Mouse (Mus musculus): ENCODE measurements around the gene Ptprt.
A peak's percentile ranks its signal among the peaks of the same experiment; 100 is the strongest.

The Ptprt gene

DNA sequence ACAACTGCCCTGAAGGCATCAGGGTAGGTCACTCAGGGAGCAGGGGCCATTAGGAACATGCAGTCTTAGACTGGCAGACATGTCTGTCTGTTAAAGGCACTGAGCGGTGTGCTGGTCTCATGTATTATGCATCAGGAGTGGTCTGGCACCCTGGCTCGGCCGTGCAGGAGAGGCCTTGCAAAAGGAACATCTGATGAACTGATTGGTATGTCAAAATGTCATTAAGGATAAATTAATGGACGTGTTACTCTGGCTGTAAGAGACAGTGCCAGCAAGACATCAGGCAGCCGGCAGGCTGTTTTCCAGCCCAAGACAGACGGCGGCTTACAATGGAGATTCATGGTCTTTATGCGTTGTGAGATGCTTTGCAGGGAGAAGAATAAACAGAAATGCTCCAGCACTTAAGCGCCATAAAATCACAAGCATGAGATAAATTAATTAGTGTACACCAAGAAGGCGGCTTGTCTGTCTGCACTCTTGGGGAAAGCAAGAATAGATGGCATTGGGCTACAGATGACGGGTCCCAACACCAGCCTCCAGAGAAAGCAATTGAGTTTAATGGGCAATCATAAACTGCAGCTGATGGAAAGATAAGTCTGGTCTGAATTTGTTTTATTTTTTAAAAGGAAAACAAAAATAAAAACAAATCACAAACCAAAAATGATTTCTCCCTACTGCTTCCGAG is 992.5 kb downstream of the Ptprt start:
- no peak for DNase-seq (ENCODE audit: low read depth)

DNA sequence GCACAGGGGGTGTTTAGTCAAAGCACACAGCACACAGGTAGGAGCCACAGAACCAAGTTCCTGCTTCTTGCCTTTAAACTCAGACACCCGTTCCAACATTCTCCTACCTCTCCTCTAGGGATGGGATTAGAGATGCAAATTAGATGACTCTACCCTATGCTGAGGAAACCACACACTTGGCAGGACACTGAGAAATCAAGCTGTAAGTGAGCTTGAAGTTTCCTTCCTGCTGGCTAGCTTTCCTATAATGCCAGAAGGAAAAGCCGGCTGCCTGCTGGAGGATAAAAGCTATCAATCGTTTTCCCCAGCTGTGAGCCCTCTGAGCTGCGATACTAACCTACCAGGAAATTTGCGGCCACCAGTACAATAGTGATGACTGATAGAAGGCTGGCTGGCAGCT is 999.0 kb downstream of the Ptprt start:
- no peak for DNase-seq (ENCODE audit: low read depth)

DNA sequence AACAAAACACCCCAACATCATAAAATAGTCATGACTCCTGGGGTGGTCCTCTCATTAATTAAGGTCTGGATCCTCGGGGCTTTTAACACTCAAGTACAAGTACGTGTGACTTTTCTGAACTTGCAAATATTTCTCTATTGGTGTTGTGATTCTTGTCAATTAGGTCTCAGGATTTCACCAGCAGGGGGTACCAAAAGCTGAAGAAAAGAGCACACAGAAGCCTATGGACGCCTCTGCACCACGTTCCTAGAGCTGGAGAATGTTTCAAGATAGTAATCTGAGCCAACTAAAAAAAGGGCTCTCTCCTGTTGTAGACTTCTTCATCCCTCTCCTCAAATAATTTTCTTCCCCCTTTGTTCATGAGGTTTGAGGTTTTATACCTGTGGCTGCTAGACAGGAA is 1000.1 kb downstream of the Ptprt start:
- DNase-seq (ENCODE audit: low read depth) = peak; percentile 5

DNA sequence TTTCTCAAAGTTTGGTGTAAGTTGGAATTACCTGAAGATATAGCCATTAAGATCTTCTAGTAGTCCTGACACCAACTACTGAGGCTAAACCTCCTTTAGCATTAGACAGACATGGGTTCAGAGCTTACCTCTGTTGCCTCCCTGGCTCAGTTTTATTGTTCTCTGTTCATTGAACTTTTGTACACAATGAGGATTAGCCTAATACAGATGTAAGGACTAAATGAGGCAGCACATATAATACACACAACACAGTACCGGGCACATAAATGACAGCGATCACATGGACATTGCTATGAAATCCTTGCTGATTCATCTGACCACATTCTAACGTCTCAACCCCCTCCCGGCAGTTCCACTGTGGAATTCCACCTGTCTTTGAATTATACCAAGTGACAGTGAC is 1003.9 kb downstream of the Ptprt start:
- DNase-seq (ENCODE audit: low read depth) = no peak

DNA sequence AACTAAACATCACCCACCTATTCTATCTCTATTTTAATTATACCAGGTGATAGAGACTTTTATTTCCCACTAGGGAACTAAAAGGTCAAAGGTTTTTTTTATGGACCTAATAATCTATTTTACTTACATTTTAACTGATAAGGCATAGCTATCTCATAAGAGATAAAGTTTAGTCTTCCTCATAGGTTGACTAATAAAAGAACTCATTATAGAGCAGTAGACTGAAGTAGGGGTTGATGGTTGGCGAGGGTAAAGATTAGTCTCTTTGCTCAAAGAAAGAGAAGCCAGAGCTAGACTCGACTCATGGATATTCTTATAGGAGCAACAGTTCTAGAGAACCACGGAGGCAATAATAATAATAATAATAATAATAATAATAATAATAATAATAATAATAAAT is 1004.3 kb downstream of the Ptprt start:
- DNase-seq (ENCODE audit: low read depth) = no peak

DNA sequence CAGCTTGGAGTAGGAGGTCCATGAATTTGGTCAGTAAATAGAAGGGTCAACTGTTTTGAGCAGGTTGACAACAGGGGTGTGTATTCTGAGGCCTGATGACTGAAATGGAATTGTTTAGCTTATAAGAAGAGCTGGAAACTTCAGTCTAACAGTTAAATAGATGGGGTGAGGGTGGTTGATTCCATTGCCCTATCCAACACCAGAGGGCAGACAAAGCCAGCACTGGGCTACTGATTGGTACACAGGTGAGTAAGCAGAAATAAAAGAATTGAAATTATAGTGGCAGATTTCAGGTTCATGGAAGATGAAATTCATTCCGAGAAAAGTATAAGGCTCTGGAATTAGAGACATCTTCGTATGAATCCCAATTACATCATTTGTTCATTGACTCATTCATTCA is 1020.1 kb downstream of the Ptprt start:
- DNase-seq (ENCODE audit: low read depth) = no peak

DNA sequence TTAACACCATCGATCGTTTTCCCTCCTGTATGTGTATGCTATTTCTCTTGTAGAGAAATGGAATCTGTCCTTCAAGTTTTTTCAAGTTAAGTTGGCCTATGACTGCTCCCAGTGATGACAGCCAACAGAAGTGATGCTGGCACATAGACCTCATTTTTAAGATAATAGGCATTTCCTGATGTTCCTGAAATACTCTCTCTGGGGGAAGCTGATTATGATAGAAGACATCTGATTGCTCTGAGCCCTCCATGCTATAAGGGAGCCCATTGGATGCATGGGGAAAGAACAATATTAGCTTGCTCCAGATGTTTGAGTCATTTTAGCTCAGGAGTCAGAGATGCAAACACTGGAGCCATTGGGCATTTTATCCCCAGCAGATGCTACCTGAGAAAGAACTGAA is 1026.9 kb downstream of the Ptprt start:
- no peak for DNase-seq (ENCODE audit: low read depth)

DNA sequence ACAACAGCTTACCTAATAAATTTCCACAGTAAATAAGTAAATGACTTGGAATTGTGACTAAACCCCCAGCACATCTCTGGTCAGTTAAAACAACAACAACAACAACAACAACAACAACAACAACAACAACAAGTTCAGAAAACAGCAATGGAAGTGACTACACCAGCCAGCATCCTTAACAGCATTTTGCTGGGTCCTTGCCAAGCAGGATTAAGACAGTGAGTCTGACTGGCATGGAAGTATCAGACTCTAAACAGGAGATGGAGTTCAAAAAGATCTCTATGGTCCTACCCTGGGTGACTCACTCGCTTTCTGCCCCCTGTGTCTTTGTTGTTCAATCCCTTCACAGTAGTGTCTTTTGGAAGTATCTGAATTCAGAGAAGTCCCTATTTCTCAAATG is 1035.1 kb downstream of the Ptprt start:
- DNase-seq (ENCODE audit: low read depth) = no peak

DNA sequence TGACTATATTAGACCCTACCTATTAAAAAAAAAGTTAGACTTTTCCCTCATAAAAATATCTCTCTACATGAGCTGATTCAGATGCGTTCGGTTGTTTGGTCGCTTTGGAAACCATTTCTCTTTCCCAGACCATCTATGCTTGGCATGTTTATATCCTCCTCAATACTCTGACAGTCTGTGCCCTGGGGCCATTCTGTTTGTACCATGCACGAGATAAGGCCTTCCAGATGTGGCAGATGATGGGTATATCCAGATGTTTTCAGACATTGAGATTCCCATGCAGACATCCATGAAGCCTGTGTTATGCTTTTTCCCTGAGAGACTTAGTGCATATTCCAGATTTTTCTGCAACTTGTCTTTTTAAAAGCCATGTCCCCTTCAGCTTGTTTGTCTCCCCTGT is 1052.5 kb downstream of the Ptprt start:
- DNase-seq (ENCODE audit: low read depth) = no peak

DNA sequence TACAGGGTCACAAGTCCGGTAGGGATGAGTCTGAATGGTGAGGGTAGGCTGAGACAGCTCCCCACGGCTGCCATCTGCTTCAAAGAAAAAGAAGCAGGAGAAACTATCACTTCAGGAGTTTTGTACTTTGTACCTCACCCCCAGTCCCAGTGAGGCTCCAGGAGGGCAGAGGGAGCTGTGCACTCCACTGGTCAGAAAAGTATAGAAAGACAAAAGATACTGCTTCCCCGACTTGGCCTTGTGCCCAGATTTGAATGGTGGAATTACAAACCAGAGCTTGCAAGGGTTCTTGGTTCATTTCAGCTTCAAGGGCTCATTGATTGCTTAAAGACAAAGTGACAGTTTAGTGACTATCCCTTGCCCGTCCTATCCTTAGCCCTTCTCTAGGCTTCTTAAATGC is 1053.6 kb downstream of the Ptprt start:
- peak; percentile 9 for DNase-seq (ENCODE audit: low read depth)

DNA sequence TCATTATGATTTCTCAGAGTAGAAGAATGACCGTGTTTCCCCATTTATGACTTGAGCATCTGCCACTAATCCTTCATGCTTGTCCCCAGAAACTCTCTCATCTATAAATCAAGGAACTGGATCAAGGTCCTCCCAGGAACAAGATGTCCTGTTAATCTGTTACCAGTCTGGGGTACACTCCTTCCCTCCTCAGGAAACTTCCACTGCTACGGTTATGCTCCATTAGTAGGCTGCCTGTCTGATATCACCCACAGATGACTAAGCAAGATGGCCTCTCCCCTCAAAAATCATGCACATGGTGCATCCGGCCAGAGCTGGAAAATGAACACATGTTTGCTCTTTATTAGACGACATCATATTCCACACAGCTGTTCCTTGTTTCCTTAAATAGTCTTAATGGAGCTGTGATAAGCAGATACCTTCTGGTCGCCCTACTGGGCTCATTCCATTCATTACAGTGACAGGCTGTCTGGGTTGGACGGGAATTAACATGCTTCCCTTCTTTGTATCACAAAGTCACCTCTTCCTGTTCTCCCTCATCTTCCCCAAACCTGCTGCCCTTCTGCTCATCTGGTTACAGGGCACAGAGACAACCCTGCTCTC is 1060.6 kb downstream of the Ptprt start:
- no peak for DNase-seq (ENCODE audit: low read depth)

DNA sequence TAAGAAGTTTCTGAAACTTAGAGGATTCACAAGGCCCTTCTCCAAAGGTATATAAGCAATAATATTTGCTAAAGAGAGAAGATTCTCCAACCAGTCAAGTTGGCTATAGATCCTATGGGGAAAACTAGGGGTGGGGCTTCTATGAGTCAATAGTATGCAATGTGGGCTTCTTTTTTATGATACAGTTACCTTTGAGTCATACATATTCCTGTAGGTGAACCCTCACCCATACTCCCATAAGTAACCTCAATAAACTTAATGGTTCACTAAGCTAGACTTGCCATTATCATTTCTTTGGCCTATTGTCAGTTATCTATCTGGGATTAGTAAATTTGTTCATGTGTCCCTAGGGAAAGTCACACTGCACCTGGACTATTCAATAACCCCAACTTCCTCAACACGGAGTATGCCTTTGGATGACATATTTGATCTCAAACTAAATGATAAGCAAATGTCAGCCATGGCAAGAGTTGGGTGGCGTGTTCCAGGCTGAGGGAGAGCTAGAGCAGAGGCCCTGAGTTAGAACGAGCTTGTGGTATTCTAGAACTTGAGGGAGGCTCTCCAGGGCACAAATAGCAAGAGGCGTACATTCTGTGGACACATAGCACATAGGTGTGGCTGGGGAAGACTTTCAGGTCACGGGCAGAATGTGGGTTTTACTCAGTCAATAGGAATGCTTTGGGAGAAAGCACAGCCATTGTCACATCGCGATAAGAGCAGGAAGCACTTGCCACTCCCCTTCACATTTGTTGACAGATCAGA is 1067.4 kb downstream of the Ptprt start:
- no peak for DNase-seq (ENCODE audit: low read depth)

DNA sequence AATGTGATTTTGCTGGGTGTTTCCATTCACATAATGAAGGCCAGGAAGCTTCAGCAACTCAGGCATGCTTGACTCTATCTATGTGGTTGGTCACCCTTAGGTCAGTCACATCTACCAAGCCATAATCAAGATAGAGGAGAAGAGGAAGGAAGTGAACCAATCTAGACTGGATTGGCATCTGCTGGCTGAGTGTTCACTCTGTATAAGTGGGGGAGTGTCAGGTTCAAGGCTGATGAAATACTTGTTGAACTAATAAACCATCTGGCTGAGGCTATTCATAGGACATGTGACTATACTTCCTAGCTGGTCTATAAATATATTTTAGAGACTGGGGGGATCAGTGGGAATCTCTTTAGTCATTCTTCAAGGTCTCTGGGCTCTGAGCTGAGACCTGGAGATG is 1086.5 kb downstream of the Ptprt start:
- DNase-seq (ENCODE audit: low read depth) = no peak

DNA sequence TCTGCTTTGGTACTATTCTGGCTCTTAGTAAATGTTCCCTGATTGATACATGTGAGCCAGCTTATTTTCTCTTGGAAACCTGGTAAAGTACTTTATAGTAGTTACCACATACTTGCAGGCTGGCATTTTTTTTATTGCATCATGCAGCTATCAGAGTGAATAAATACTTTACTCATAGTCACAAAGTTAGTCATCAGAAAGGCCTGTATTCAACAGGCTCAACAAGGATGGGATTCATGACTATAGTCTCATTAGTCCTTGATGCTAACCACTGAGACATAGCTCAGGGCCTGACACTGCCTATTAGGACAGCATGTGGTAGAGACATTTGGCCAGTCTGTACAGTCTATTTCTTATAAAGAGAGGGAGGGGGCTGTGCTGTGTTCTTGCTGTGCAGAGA is 1088.7 kb downstream of the Ptprt start:
- no peak for DNase-seq (ENCODE audit: low read depth)

DNA sequence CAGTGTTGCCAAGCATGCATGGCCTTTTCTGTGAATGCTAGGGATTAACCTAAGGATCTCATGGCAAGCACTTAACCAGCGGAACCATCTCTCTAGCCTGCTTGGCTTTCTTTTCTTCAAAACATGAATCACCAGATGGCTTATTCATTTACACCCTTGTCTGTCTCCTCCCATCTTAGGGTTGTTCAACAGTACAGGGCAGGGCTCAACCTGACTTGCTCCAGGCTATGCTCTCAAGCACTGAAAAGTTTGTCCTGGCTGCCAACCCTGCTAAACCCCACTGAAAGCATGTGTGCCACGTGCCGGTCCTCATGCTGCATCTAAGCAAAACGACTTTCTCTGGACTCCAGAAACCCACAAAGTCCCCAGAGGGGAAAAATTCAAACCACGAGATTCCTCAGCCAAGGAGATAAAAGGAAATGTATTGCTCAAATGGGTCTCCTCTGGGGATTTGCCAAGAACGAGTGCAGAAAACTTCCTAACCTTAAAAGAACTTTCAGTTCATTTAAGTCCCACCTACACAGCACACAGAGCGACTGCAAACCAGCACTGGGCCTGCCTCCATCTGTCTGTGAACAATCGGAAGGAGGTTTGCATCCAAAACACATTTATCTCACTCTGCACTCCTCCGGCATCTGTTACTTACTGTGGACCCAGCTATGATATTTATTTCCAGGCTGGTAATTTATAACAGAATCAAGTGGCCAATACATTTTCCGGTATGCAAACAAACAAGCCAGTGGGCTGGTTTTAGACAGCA is 1090.5 kb downstream of the Ptprt start:
- DNase-seq (ENCODE audit: low read depth) = peak; percentile 55

DNA sequence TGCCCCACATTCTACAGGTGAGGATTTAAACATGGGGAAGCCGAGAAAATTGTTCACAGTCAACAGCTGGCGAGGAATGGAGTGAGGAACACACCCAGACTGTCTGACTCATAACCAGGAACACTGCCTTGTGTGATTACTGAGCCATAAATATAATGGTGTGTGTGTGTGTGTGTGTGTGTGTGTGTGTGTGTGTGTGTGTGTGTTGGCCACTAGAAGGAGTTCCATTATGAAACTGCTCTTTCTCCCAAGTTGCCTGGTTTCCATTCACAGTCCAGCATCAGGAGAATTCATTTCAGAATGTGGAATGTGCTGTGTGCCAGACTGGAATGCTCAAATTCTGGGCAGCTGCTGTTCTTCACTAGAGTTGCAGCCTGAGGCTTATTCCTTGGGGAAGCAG is 1099.4 kb downstream of the Ptprt start:
- DNase-seq (ENCODE audit: low read depth) = no peak

DNA sequence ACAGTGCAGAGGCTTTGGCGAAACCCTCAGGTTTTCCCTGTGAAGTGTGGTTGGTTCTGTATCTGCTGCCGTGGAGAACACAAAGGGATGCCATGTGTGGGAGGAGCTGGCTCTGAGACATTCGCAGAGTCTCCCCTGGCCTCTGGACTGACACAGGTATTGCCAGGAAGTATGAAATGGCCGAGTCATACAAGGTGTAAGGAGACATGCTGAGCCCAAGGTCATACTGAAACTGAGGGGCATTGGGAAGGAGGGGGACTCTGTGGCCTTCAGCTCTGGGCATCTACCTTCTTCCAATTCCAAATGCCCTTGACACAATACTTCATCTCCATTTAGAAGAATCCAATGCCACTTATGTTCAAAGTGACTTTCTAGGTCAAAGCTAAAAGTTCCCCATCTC is 1103.1 kb downstream of the Ptprt start:
- no peak for DNase-seq (ENCODE audit: low read depth)

DNA sequence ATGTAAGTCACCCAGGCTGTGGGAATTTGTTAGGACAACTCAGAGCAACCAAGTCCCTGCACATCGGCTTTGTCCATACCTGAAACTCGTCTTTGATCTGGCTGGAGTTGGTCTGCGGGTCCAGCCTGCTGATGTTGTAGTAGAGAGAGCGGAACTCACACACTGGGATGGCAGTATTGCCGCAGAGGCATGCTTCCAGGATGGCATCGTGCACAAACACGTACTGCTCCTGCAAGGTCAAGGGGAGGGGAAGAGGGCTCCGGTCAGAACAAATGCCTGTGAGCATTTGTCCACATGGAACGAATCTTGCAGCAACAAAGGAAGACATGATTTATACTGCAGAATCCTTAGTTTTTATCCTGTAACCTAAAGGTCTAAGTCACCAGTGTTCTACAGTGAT is 1107.3 kb downstream of the Ptprt start:
- no peak for DNase-seq (ENCODE audit: low read depth)

DNA sequence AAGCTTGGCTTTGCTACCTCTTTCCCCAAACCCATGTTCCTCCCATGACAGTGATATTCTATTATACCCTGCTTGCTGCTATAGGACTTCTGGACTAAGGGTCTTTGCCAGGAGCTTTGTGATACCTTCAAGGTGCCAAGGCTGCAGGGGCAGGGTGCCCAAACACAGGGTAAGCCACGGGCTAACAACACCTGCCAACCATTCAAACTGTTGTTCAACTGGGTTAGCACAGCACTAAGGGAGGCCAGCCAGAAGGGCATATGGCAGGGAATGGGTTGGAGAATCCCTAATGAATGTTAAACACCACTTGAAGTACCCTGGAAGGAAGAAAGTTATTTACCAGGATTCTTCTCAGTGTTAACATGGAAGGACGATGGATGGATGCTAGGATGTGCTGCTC is 1108.9 kb downstream of the Ptprt start:
- DNase-seq (ENCODE audit: low read depth) = no peak

DNA sequence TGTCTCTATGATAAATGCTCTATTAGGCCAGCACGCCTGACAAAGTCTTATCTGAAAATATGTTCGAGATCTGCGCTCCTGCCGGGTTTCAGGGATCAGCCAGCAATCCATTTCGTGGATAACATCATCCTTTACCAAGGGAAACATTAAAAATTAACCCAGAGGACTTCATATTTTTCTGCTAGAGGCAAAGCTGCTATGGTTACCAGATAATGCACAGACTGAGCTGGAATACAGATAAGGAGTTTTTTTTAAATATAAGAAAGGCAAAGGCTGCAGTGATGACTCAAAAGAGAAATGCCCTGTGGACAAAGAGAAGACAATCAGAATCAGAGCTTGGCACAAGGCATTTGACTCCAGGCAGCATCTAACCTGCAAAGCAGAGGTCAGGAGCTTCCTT is 1111.4 kb downstream of the Ptprt start:
- DNase-seq (ENCODE audit: low read depth) = no peak

DNA sequence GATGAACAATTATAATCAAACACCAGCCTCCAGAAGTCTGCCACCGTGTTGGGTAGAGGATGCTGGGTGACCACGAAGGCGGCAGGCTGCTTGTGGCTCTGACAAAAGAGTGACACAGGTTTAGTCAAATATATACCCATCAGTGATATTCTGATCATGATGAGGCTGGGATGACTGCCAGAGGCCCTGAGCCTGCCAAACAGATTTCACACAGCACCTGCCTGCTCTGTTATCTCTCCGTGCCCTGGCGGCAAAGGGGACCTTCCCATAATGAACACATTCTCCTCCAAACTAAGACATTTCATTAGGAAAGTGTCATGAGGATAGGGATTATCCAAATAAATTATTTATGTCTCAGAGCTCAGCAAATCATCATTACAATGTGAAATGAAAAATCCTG is 1113.6 kb downstream of the Ptprt start:
- DNase-seq (ENCODE audit: low read depth) = no peak

DNA sequence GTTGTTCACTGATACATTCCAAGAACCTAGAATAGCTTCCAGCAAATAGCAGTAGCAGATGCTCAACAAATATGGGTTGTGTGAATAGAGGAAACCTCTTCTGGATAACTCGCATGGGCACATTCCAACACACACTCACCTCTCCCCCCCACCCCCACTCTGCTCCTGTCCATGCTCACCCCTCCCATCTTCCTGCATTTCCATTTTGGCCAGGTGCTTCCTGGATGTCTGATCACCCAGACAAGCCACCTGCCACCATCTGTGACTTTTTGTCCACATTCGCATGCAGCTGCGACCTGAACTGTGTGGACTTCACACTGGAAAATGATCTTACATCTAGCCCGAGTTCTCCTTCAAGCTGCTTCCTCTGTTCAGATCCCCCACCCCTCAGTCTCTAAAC is 1115.5 kb downstream of the Ptprt start:
- DNase-seq (ENCODE audit: low read depth) = no peak

DNA sequence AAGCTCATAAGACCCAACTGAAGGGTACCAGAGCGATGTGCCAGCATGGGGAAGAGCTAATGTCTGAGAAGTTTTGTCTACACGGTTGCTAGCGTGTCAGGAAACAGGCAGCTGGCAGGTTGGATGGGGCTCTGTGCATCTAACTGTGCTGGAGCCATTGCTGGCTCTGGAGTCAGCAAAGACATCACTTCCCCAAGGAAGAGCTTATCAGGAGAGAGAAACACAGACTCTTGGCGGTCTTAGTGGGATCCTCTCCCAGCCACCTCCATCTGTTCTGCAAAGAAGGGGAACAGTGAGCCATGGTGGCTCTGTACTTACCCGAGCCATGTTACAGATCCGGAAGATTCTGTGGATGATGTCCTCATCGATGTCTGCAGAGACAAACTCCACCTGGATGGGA is 1126.8 kb downstream of the Ptprt start:
- DNase-seq (ENCODE audit: low read depth) = no peak
